Mouse (Mus musculus) induced T-regulatory cell, adult 2 months (primary cell): ENCODE results near the gene Irf9.

Experiments used
- DNase-seq: peaks from one replicate; pipeline ENCODE4 v3.0.0-alpha.2; 2012; ENCODE audit warnings: low read depth

Gene Irf9

GRCm38 (mm10) chr14:55581981-55582681, 21.2 kb upstream of the Irf9 start:
- peak; percentile 63 for DNase-seq

- no peak for DNase-seq
Observed at GRCm38 (mm10) chr14:55584303-55584701, 19.1 kb upstream of the Irf9 start.

- peak; percentile 89 for DNase-seq
Observed at GRCm38 (mm10) chr14:55584702-55585565, 18.4 kb upstream of the Irf9 start, which contains the start of gene Emc9. Emc9 (minus strand) TSS chr14:55585302.

GRCm38 (mm10) chr14:55585566-55585960, 17.8 kb upstream of the Irf9 start:
- DNase-seq: no peak

- DNase-seq: peak; percentile 75
Observed at GRCm38 (mm10) chr14:55586149-55586548, 17.2 kb upstream of the Irf9 start.

GRCm38 (mm10) chr14:55589271-55589670, 14.1 kb upstream of the Irf9 start:
- DNase-seq: no peak

GRCm38 (mm10) chr14:55589771-55590448, 13.5 kb upstream of the Irf9 start:
- peak; percentile 92 for DNase-seq

GRCm38 (mm10) chr14:55590748-55591330, 12.5 kb upstream of the Irf9 start, which contains the start of gene Psme2:
Psme2 (minus strand) TSS chr14:55591113.
- DNase-seq: peak; percentile 97

- DNase-seq: peak; percentile 97
Observed at GRCm38 (mm10) chr14:55591331-55591891, 12.0 kb upstream of the Irf9 start, which contains the start of gene Rnf31. Rnf31 (plus strand) TSS chr14:55591708.

GRCm38 (mm10) chr14:55592226-55592625, 11.1 kb upstream of the Irf9 start:
- DNase-seq: no peak

- DNase-seq: no peak
Observed at GRCm38 (mm10) chr14:55596036-55596690, 7.2 kb upstream of the Irf9 start.

- no peak for DNase-seq
Observed at GRCm38 (mm10) chr14:55598521-55599390, 4.6 kb upstream of the Irf9 start.

- DNase-seq: peak; percentile 99
Observed at GRCm38 (mm10) chr14:55603633-55604576, 534 bp downstream of the Irf9 start.

- DNase-seq: peak; percentile 62
Observed at GRCm38 (mm10) chr14:55604823-55605222, 1.5 kb downstream of the Irf9 start.

- no peak for DNase-seq
Observed at GRCm38 (mm10) chr14:55605743-55606459, 2.5 kb downstream of the Irf9 start.

- no peak for DNase-seq
Observed at GRCm38 (mm10) chr14:55608339-55608738, 5.0 kb downstream of the Irf9 start.

- DNase-seq: no peak
Observed at GRCm38 (mm10) chr14:55613346-55613745, 10.0 kb downstream of the Irf9 start.

- no peak for DNase-seq
Observed at GRCm38 (mm10) chr14:55614565-55615178, 11.3 kb downstream of the Irf9 start.
